Mouse (Mus musculus): ENCODE results near the gene Gle1.

The Gle1 gene

DNA sequence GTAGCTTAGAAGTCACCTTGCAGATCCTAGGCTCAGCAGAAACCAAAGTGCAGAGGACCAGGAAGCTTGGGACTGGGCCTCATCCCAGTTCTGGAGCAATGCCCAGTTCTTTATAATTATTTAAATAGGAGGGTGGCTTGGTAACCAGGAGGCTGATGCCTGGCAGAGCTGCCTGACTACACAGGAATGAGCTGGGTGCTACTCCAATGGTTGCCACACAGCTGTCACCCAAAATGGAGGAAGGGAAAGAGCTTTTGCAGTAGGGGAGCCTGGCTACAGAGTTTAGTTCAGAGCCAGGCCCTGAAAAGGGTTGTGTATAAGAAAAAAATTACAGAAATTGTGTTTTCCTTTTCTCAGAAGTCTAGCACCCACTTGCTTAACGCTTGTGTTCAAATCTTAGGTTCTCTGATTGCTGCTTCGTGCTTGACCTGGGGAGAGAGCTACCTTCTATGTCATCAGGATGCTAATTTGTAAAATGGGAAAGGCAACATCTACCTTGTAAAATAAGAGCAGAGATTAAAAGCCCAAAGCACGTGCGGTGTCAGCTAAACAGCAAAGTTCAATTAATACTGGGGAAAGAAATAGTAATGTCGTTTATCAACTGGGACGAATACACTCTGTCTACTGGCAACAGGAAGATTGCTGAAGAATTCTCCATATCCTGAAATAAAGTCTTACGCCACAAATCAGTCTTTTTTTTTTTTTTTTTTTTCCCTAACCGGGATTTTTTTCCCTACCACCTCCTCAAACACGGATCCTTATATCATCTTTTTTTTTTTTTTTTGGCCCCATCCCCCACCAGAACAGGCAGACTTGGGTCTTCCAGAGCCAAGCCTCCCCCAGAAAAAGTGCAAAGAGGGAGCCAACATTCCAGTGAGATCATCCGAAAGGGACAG lies 29.4 kb downstream of the Gle1 start:
- peak; percentile 38 for DNase-seq (ENCODE audit: low read depth)

DNA sequence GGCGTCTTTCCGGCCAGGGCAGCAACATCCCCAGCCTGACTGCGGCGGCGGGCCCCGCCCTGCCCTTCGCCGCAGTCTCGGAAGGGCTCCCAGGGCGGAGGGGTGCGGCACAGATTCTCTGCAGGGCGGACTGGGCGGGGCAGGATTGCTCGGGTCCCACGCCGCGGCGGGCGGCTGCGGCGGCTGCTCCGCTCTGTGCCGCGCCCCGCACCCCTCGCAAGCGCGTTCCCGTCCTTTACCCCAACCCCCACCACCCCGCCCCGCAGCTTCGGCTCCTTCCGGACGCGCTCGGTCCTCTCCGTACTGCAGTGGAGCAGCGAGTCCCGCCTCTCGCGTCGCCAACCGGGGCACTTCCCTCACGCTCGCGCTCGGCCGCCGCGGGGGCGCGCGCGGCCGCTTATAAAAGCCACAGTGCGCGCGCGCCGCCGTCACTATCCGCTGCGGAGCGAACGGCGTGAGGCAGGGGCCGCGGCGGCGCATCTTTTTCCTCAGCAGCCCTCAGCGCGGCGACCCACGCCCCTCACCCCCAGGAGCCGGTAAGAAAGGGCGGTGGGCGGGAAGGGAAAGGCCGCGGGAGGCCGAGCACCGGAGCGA lies 30.1 kb downstream of the Gle1 start, which contains the start of gene Sptan1:
Gene Sptan1 (plus strand): TSS at position 311 of the 594 bp plus-strand sequence.
- DNase-seq (ENCODE audit: low read depth), result peak; percentile 96

DNA sequence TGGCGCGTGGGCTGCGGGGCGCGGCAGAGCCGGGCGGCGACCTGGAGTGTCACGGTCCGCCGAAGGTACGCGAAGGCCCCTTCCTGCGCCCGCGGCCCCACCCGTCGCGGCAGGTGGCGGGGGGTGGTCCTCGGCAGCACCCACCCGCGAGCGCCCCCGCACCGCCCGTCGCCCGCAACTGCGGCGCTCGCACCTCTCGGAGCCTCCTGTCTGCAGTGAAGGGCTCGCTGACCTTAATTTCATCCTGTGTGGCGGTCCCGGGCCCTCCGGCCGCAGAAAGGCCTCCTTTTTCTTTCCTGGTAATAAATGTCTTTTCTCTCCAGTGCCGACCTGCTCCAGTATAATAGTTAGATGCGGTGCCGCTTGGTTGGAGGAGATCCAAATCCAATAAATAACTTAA lies 30.7 kb downstream of the Gle1 start:
- DNase-seq (ENCODE audit: low read depth), result no peak

DNA sequence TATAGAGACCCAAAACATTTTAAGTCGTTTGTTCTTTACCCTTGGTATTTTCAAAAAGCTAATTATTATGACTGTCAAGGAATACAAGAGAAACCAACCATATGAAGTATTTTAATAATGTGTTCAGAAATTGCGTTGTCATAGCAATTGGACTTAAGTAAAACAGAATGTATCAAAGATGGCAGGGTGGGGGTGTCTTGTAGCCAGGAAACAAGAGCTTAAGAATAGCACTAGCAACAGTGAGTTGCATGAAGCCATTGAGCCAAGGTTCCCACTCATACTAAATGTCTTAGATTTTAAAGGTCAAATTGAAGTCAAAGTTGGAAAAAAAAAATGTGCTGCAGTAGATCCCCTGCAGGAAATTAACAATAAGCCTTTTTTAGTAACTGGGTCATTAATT lies 31.6 kb downstream of the Gle1 start:
- DNase-seq (ENCODE audit: low read depth), result peak; percentile 28

DNA sequence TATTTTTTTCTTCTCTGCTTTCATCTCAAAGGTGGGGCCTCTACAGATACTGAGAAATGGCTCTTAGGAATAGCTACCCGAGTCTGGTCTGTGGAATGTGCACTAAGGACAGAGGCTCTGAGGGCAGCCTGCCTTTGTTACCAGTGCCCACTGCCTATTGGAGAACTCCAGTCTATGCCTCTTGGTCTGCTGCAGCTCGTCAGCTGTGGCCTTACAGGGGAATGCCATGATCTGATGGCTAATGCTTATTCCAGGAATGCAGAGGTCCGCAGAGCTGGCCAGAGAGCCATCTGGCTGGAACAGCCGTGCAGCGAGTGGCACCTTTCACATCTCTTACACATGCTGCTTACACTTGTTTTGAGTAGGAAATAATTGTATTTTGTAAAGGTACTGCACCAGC lies 32.5 kb downstream of the Gle1 start:
- no peak for DNase-seq (ENCODE audit: low read depth)

DNA sequence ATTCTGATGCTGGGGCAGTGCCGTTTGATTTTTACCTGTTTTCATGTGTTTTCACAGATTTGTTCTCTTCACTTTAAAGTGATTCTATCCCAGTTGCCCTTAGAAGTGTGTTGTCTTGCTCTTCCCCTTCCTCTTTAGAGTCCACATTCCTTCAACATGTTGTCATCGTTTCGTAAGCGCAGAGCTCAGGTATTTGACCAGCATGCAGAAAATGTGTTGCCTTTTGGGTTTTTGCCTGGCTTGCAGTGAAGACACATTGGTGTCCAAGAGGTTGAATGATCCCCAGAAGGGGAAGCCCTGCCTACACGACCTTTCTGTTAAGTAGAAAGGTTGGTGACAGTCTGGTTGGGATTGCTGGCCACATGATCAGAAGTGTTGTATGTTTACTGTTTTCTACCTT lies 33.4 kb downstream of the Gle1 start:
- DNase-seq (ENCODE audit: low read depth), result no peak

DNA sequence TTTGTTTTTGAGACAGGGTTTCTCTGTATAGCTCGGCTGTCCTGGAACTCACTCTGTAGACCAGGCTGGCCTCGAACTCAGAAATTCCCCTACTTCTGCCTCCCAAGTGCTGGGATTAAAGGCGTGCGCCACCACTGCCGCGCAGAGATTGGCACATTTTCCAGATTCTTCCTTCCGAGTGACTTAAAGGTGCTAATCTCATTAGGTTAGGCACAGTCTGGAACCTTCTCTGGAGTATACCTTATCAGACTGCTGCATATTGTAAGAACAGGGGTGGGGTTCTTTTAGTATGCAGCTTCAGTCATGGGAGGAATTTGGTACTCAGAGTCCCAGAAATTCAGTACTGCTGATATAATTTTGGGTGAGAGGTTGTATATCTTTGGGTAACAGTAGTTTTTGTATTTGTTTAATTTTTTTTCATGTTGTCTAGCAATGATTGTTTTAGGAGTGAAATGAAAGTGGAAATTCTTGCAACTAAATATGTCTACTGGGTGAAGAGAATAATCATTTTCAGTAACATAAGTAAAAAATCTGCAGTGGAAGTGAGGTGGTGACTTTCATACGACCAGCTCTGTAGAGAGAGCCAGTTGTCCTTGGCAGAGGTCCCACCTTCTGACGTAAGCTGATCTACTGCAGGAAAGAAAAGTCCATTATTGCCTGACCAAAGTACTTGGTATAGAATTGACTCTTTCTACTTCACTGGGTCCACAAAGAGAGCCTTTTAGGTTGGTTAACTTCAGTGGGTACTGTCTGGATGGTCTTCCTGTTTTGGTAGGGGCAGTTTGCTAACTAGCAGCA lies 36.8 kb downstream of the Gle1 start:
- DNase-seq (ENCODE audit: low read depth), result no peak

DNA sequence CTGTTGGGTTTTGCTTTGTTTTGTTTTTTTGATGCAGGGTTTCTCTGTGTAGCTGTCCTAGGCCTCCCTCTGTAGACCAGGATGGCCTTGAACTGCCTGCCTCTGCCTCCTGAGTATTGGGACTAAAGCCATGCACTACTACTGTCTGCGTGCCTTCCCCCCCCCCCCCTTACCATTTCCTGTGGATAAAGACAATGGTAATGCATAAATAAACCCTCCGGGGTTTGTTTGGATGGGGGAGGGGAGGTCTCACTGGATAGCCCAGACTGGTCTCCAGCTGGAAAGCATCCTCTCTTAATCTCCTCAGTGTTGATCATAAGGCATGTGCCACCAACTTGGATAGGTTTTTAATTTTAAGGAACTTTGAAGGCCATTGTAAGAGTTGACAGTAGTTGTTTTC lies 38.3 kb downstream of the Gle1 start:
- DNase-seq (ENCODE audit: low read depth), result no peak

DNA sequence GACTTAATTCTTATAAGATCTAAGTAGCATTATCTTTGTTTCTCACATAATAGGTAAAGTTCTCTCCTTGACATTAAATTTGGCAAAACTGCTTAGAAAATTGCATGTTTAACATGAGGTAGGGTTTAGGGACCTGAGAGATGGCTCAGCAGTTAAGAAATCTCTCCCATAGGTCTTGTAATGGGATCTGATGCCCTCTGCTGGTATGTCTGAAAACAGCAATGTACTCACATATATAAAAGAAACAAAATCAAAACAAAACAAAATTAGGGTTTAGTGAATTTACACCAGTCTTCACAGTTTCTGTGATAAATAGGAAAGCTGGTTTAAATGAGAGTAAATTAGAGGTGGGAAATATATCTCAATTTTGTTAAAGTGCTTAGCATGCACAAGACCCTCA lies 42.1 kb downstream of the Gle1 start:
- DNase-seq (ENCODE audit: low read depth), result peak; percentile 83

DNA sequence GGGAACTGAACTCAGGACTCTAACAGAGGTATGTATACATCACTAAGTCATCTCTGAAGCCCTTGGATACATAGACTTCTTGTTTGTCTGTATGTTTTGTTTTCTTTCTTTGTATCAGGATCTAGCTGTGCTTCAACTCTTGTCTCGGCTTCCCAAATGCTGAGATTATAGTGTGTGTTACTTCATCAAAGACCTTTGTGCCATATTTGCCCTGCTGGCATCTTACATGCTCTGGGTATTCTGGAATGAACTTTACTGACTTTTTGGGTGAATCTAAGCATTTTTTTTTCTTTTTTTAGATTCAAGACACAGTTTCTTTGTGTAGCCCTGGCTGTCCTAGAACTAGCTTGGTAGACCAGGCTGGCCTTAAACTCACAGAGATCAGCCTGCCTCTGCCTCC lies 45.4 kb downstream of the Gle1 start:
- DNase-seq (ENCODE audit: low read depth), result no peak

DNA sequence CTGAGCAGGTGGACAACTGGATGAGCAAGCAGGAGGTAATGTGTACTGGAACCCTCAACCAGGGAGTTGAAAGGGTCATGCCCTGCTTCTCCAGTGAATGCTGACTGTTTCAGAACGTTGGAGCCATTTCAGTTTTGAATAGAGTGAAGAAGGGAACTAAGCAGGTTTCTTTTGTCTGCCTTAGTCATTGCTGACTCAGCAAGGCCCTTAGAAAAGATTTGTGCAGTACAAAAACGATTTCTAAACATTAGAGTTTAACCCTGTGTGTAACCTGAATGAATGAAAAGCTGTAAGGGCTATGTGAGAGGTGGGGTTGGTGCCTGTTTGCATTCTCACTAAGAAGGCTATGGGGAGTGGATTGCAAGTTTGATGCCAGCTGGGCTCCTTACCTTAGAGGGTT lies 56.7 kb downstream of the Gle1 start:
- no peak for DNase-seq (ENCODE audit: low read depth)

DNA sequence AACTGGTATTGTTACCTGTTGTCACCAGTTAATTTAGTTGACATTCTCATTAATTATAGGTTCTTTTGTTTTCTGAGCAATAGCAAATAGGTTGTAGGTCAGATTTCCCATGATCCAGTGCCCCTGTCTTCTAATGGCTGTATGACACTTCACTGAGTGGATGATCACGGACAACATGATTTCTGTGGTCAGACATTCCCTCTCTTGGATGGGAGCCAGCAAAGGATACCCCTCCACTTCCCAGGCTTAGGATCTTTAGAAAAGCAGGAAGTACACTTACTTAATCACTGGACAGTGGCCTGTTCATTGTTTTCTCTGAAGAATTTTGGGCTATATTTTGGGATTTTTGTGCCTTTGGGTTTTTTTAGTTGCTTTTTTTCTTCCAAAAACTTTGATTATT lies 73.9 kb downstream of the Gle1 start:
- no peak for DNase-seq (ENCODE audit: low read depth)

All from induced T-regulatory cell, adult 2 months (primary cell).